Mouse (Mus musculus): ENCODE measurements around the gene Hs1bp3. TPM values are rescaled to one million over a fixed set of nuclear protein-coding genes. Genes with fewer than 3 reads are reported as not detected.
A peak's percentile ranks its signal among the peaks of the same experiment; 100 is the strongest.

Hs1bp3 gene
- polyA plus RNA-seq, 1 experiment = 11.1 TPM

- no peak for TF ChIP-seq GATA1 (IDR thresholded peaks at IDR 0.05; ENCODE audit: borderline replicate concordance, low read length)
- no peak for TF ChIP-seq FLI1 (IDR thresholded peaks at IDR 0.05; ENCODE audit: low read length)
- Histone ChIP-seq H3K4me3 (replicated peaks) (peak overlapping the region; percentile 46), H3K4me1 (peaks cover 42% of the 10 kb centered on the region), H3K36me3 (replicated peaks; ENCODE audit: low read length) (peaks cover 97% of the 10 kb centered on the region), H3K27me3 (replicated peaks) (no peaks in the 10 kb centered on the region), H3K9me3 (no peaks in the 10 kb centered on the region)
Measured at GRCm38 (mm10) chr12:8320084-8320713, 7.0 kb downstream of the Hs1bp3 start.

GRCm38 (mm10) chr12:8321506-8321905 is 8.3 kb downstream of the Hs1bp3 start:
- Histone ChIP-seq H3K27me3 (replicated peaks) (no peaks in the 10 kb centered on the region), H3K9me3 (no peaks in the 10 kb centered on the region), H3K4me3 (replicated peaks) (no peak overlapping the region), H3K4me1 (peaks cover 31% of the 10 kb centered on the region), H3K36me3 (replicated peaks; ENCODE audit: low read length) (peaks cover 98% of the 10 kb centered on the region)
- TF ChIP-seq FLI1 (IDR thresholded peaks at IDR 0.05; ENCODE audit: low read length) (no peak), GATA1 (IDR thresholded peaks at IDR 0.05; ENCODE audit: borderline replicate concordance, low read length) (no peak)

GRCm38 (mm10) chr12:8324086-8324485 is 10.9 kb downstream of the Hs1bp3 start:
- Histone ChIP-seq H3K9me3 (no peaks in the 10 kb centered on the region), H3K36me3 (replicated peaks; ENCODE audit: low read length) (peaks cover 96% of the 10 kb centered on the region), H3K4me3 (replicated peaks) (no peak overlapping the region), H3K4me1 (peaks cover 52% of the 10 kb centered on the region), H3K27me3 (replicated peaks) (no peaks in the 10 kb centered on the region)
- no peak for TF ChIP-seq GATA1 (IDR thresholded peaks at IDR 0.05; ENCODE audit: borderline replicate concordance, low read length)
- no peak for TF ChIP-seq FLI1 (IDR thresholded peaks at IDR 0.05; ENCODE audit: low read length)

GRCm38 (mm10) chr12:8325245-8325942 is 12.2 kb downstream of the Hs1bp3 start:
- H3K4me1 ChIP-seq = peaks cover 57% of the 10 kb centered on the region
- no peak overlapping the region for H3K4me3 ChIP-seq (replicated peaks)
- H3K36me3 ChIP-seq (replicated peaks; ENCODE audit: low read length) = peaks cover 96% of the 10 kb centered on the region
- H3K9me3 ChIP-seq = no peaks in the 10 kb centered on the region
- no peaks in the 10 kb centered on the region for H3K27me3 ChIP-seq (replicated peaks)
- TF ChIP-seq FLI1 (IDR thresholded peaks at IDR 0.05; ENCODE audit: low read length) = no peak
- no peak for TF ChIP-seq GATA1 (IDR thresholded peaks at IDR 0.05; ENCODE audit: borderline replicate concordance, low read length)

GRCm38 (mm10) chr12:8325943-8326522 is 12.8 kb downstream of the Hs1bp3 start:
- no peaks in the 10 kb centered on the region for H3K27me3 ChIP-seq (replicated peaks)
- peaks cover 57% of the 10 kb centered on the region for H3K4me1 ChIP-seq
- TF ChIP-seq GATA1 (IDR thresholded peaks at IDR 0.05; ENCODE audit: borderline replicate concordance, low read length) (no peak), FLI1 (IDR thresholded peaks at IDR 0.05; ENCODE audit: low read length) (no peak)
- peaks cover 96% of the 10 kb centered on the region for H3K36me3 ChIP-seq (replicated peaks; ENCODE audit: low read length)
- H3K4me3 ChIP-seq (replicated peaks) = no peak overlapping the region
- H3K9me3 ChIP-seq = no peaks in the 10 kb centered on the region

- H3K4me3 ChIP-seq (replicated peaks) = no peak overlapping the region
- H3K9me3 ChIP-seq = no peaks in the 10 kb centered on the region
- H3K4me1 ChIP-seq = peaks cover 62% of the 10 kb centered on the region
- TF ChIP-seq GATA1 (IDR thresholded peaks at IDR 0.05; ENCODE audit: borderline replicate concordance, low read length) = no peak
- TF ChIP-seq FLI1 (IDR thresholded peaks at IDR 0.05; ENCODE audit: low read length) = no peak
- no peaks in the 10 kb centered on the region for H3K27me3 ChIP-seq (replicated peaks)
- peaks cover 96% of the 10 kb centered on the region for H3K36me3 ChIP-seq (replicated peaks; ENCODE audit: low read length)
Measured at GRCm38 (mm10) chr12:8326825-8327674, 13.8 kb downstream of the Hs1bp3 start.

GRCm38 (mm10) chr12:8327675-8328053 is 14.4 kb downstream of the Hs1bp3 start:
- H3K4me3 ChIP-seq (replicated peaks) = no peak overlapping the region
- H3K36me3 ChIP-seq (replicated peaks; ENCODE audit: low read length) = peaks cover 95% of the 10 kb centered on the region
- H3K9me3 ChIP-seq = no peaks in the 10 kb centered on the region
- H3K27me3 ChIP-seq (replicated peaks) = no peaks in the 10 kb centered on the region
- H3K4me1 ChIP-seq = peaks cover 67% of the 10 kb centered on the region
- no peak for TF ChIP-seq FLI1 (IDR thresholded peaks at IDR 0.05; ENCODE audit: low read length)
- no peak for TF ChIP-seq GATA1 (IDR thresholded peaks at IDR 0.05; ENCODE audit: borderline replicate concordance, low read length)

- H3K27me3 ChIP-seq (replicated peaks) = no peaks in the 10 kb centered on the region
- no peak overlapping the region for H3K4me3 ChIP-seq (replicated peaks)
- peaks cover 94% of the 10 kb centered on the region for H3K36me3 ChIP-seq (replicated peaks; ENCODE audit: low read length)
- peaks cover 78% of the 10 kb centered on the region for H3K4me1 ChIP-seq
- TF ChIP-seq GATA1 (IDR thresholded peaks at IDR 0.05; ENCODE audit: borderline replicate concordance, low read length) = no peak
- no peak for TF ChIP-seq FLI1 (IDR thresholded peaks at IDR 0.05; ENCODE audit: low read length)
- H3K9me3 ChIP-seq = no peaks in the 10 kb centered on the region
Measured at GRCm38 (mm10) chr12:8329236-8329635, 16.0 kb downstream of the Hs1bp3 start.

GRCm38 (mm10) chr12:8331489-8332173 is 18.4 kb downstream of the Hs1bp3 start:
- no peak for TF ChIP-seq GATA1 (IDR thresholded peaks at IDR 0.05; ENCODE audit: borderline replicate concordance, low read length)
- no peak for TF ChIP-seq FLI1 (IDR thresholded peaks at IDR 0.05; ENCODE audit: low read length)
- Histone ChIP-seq H3K4me3 (replicated peaks) (peak overlapping the region; percentile 11), H3K9me3 (no peaks in the 10 kb centered on the region), H3K36me3 (replicated peaks; ENCODE audit: low read length) (peaks cover 92% of the 10 kb centered on the region), H3K27me3 (replicated peaks) (no peaks in the 10 kb centered on the region), H3K4me1 (peaks cover 98% of the 10 kb centered on the region)

All from megakaryocyte, embryonic 14.5 days (primary cell).